Mouse (Mus musculus): ENCODE measurements around the gene Gm21992.
"Not testable (repeated sequence)": the region's sequence is repeated elsewhere in the genome, so short reads cannot be mapped to it uniquely, and the experiment has no call there.

The Gm21992 gene

DNA sequence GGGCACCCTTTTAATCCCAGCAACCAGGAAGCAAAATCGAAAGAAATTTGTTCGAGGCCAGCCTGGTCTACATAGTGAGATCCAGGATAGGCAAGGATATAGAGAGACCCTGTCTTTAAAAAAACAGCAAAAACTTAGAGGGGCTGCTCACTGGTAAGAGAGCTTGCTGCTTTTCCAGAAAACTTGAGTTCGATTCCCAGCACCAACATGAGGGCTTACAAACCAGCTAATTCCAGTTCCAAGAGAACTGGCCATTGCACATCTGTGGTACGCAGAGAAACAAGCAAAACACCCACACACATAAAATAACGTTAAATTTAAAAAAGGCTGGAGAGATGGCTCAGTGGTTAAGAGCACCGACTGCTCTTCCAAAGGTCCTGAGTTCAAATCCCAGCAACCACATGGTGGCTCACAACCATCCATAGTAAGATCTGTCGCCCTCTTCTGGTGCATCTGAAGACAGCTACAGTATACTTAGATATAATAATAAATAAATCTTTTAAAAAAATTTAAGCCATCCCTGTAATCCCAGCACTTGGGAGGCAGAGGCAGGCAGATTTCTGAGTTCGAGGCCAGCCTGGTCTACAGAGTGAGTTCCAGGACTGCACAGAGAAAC, 1.0 kb upstream of the Gm21992 start:
- not testable (repeated sequence) for DNase-seq (ENCODE audit: low spot score)

DNA sequence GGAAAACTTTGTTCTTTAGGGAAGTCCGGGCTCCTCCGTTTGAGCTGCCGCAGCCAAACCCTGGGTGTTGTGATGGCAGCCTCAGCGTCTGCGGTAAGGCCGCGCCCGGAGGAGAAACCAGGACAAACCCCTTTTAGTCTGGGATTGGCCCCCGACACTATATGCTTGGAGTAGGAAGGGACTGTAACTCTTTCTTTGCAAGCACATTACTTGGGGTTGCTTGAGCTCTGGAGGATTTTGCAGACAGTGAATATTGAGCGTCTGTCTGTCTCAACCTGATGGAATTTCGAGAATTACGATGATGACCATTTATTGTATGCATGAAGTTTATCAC, 464 bp upstream of the Gm21992 start:
- DNase-seq (ENCODE audit: low spot score): no peak

DNA sequence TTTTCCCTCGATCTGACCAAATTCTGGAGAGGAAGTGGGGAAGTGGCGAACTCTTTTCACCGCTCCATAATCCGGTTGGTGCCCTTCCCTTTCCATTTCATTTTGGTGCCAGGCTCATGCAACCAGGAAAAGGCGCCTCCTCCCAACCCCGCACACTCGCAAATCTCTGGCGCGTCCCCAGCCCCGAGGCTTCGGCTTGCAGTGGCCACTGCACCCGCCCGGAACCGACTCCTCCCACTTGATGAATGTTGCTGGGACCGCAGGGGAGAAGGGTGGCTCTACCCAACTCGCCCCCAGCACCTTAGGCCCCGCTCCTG, 708 bp downstream of the Gm21992 start:
- no peak for DNase-seq (ENCODE audit: low spot score)

DNA sequence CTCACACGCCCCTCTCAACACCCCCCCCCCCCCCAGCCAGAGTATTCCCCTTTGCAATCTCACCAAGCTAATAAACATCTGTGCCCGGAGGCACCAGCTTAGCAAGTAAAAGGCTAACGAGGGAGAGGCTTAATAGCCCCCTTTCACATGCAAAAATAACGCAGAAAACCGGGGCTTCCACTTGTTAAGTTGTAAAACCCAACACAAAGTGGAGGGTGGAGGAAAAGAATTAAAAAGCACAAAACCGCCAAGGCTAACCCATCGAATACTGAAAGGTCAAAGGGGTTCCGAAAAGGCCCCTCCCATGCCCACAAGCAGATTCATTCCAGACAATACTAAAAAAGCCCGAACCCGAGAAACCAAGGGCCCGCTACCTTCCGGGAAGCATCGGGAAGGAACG, 1.1 kb downstream of the Gm21992 start:
- no peak for DNase-seq (ENCODE audit: low spot score)

DNA sequence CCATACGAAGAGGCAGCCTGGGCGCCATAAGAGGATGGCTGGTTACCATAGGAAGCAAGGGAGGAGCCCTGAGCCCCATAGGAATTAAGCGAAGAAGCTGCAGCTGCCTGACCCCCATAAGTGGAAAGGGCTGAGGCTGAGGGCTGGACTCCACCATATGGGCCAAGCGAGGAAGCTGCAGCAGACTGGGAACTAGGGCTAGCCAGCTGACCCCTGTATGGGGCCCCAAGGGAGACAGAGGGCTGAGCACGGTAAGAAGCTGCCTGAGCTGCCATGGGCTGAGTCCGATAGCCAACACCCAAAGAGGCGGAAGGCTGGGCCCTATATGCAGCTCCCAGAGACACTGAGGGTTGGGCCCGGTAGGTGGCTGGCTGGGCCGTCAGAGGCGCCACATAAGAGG, 8.1 kb downstream of the Gm21992 start:
- DNase-seq (ENCODE audit: low spot score): no peak

DNA sequence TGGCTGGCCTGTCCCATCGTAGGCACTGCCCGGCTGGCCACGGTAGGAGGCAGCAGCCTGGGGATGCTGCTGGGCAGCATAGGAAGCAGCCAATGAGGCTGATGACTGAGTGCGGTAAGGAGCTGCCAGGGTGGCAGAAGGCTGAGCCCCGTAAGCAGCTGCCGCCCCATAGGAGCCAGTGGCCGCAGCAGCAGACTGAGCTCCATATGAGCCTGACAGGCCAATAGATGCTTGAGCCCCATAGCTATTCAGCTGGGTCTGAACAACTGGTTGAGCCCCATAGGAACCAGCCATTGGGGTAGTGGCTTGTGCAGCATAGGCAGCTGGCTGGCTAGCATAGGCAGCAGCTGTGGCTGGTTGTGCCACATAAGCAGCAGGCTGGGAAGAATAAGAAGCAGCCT, 8.7 kb downstream of the Gm21992 start:
- DNase-seq (ENCODE audit: low spot score): no peak

DNA sequence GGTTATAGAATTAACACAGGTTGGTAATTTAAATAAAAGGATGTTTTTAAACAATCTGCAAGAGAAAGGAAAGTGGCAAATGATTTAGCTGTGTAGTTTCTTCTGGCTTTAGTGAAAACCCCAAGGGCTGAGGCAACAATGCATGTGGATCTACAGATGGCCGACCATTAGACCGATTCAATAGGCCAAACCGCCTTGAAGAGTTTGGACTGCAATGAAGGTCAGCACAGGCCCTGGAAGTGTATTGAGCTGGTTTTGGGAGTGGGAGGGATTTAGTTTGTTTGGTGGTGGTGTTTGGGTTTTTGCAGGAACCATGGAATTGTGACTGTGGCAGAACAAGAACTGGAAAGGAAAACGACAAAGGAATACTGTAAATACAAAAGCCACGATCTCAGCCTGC, 12.3 kb downstream of the Gm21992 start:
- no peak for DNase-seq (ENCODE audit: low spot score)

DNA sequence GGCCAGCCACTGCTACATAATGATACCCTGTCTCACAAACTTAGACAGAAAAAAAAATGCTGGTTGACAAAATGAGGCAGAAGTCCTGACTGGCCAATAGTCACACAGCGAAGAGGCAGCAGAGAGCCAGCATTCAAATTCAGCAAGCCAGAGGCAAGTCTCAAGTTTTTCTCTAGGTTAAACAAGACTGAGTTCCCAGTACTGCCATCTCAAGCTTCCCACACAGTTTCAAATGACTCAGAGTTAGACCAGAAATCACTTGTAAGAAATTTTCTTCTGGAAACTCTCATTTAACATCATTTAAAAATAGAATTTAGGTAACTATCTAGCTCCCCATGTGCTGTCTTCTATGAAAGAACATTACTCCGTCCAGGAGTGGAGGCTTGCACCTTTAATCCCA, 13.6 kb downstream of the Gm21992 start:
- DNase-seq (ENCODE audit: low spot score): no peak

DNA sequence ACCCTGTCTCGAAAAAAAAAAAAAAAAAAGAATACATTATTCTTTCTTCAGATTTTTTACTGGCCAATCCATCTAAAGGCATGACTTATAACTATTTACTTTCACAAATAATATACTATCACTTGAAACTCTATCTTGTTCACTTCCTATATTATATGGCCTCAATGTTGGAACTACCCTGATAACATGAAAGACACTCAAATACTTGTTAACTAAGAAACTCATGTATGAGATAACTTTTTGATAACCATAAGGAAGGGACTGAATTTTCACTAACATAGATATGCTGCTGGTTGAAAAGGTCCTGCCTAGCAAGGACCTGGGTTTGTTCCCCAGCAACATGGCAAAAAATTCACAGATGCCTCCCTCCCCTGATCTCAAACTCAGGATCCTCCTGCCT, 15.5 kb downstream of the Gm21992 start:
- DNase-seq (ENCODE audit: low spot score): no peak

DNA sequence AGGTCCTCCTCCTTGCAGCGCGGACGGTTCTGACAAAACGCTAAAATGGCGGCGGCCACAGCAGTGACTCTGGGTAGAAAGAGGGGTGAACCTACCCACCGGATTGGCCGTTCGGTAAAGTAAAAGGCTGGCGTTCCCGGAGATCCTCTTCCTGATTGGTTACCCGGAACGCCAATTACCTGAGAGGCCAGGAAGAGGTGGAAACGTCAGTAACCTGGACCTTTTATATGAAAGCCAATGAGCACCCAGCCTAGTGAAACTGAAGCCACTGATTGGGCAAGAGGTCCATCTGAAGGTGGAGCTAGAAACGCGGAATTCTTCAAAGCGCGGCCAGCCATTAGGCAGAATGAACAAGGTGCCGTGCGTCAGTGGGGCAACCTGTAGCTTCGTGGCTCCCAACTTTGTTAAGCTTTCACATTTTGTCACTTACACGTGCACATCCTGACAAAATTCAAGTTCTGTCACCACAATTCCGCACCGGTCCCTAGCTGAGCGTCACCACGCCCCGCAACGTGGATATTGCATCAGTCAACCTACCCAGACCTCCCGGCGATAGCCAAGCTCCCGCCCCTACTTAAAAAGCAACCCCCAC, 17.5 kb downstream of the Gm21992 start, which contains the start of gene Rbm4:
Gene Rbm4 (minus strand): TSS at position 71 of the 592 bp plus-strand sequence.
- DNase-seq (ENCODE audit: low spot score): peak; percentile 97

DNA sequence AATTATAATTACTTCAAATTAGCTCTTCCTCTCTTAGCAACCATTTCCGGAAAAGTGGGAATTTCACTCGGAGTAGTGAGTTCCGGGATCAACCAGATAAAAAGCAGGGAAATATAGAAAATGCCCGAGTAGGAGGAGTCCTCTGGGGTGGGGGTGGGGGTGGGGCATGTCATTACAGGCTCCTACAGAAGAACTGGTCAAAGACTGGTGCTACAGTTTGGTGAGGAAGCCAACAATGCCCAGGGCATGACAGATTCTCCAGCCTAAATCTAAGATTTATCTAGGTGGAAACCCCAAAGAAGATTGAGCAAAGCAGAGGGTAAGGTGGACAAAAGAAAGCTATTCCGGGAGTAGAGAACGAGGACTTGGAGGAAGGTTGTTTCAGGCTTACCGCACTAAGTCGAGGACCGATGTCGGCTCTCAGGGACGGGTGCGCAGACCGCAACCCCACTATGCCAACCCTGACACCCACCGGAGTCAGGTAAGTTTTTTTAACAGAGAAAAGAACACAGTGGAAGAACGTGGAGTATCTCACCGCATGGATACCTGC, 18.1 kb downstream of the Gm21992 start:
- DNase-seq (ENCODE audit: low spot score): no peak

DNA sequence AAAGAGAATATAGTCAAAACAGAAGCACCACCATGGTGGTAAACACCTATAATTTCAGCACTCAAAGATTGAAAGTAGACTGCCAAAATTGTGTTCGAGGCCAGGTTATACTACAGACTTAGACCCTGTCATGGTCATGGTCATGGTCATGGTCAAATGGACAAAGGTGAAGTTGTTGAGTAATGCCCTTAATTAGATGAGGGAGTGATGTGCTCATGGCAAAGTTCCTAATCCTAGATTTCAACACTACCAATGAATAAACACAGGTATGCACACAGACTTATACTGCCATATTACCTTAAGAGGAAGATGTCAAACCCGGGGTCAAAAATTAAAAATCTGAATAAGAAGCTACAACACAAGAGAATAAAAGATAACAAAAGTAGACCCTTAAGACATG, 25.1 kb downstream of the Gm21992 start:
- DNase-seq (ENCODE audit: low spot score): no peak

DNA sequence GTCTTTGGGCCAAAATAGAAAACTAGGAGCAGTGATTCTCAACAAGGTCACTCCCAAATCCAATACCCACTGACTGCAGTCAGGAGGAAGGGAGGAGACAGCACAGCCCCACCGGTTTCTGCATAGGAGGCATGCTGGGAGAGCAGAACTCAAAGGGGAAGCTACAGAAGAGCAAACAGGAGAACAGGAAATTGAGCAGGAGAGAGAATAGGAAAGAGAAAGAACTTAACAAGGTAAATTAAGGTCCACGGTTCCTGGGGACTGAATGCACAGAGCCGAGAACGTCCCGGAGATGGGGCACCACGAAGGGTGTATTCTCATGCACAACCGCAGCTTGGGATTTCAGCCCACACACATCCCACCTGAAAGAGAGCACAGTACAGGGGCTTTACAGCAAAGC, 26.2 kb downstream of the Gm21992 start:
- no peak for DNase-seq (ENCODE audit: low spot score)

DNA sequence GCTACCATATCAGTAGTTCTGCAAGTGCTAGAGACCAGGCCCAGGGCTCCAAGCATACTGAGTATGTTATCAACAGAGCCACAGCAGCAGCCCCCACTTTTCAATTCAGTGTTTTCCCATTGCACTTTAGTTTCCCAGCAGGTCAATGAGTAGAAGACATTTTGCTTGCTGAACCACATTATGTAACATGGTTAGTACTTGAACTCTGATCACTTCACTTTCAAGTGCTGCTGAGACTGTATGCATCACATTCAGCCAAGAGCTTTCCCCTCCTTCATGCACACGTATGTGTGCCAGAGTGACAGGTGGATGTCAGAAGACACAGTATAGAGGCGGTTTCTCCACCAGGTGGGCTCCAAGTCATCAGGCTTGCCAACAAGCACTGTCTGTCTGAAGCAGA, 28.5 kb downstream of the Gm21992 start:
- no peak for DNase-seq (ENCODE audit: low spot score)

DNA sequence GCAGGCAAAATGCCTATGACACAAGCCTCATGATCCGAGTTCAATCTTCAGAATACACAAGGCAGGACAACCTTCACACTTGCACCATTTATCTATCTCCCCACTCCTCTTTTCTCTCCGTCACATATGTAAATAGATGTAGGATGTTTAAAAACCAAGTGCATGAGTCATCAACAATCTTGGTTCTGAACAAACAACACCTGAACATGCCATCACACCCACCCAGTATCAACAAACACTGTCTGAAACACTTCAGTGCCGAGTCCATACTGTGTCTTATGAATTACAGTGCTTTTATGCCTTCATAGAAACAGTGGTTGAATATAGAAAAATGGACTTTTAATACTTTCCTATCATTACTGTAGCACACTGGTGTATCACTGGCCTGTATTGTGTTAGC, 38.6 kb downstream of the Gm21992 start:
- no peak for DNase-seq (ENCODE audit: low spot score)

DNA sequence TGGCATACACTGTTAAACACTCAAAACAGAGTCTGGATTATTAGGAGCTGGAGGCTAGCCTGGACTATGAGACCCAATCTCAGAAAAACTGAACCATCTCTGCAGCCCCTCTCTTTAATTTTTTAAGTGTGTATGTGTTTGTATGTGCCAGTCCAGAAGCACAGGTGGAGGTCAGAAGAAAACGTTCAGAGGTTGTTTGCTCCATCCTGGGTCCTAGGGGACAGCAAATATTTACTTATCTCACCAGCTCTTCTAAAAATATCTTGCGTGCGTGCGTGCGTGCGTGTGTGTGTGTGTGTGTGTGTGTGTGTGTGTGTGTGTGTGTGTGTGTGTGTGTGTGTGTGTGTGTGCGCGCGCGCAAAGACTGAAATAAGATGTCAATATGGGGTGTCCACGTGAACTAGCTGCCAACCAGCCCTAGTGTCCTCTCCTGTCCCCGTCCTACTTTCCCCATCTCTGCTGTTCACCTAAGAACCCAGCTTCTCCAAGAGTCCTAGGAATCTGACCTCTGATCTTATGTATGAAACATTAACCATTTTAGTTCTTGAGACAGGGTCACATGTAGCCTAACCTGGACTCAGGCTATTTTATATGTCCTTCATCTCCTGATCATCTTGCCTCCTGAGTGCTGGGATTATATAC, 43.8 kb downstream of the Gm21992 start:
- DNase-seq (ENCODE audit: low spot score): no peak

DNA sequence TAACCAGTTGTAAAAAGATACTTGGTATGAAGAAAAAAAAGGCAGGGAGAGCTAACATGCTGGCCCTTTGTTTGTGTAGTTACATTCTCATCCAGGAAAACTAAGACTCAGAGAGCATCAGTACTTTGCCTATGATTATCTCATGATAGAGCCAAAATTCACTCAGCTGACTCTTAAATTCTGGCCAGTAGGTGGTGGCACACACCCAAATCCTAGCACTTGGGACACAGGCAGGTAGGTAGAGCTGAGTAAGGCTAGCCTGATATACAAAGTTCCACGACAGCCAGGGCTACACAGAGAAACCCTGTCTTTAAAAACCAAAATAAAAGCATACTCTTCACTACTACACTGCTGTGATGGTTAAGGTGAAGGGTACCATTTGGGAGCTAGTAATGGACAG, 48.5 kb downstream of the Gm21992 start:
- no peak for DNase-seq (ENCODE audit: low spot score)

DNA sequence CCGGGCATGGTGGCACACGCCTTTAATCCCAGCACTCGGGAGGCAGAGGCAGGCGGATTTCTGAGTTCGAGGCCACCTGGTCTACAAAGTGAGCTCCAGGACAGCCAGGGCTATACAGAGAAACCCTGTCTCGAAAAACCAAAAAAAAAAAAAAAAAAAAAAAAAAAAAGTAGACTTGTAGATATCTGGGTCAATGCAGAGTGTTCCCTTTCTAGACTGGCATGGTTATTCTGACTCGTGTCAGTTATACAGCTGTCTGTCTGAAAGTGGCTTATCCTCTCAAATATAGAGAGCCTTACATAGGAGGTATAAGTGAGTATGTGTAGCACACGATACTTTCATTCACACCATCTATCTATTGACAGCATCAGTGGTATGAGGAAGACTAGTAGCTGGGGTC, 50.9 kb downstream of the Gm21992 start:
- DNase-seq (ENCODE audit: low spot score): not testable (repeated sequence)

DNA sequence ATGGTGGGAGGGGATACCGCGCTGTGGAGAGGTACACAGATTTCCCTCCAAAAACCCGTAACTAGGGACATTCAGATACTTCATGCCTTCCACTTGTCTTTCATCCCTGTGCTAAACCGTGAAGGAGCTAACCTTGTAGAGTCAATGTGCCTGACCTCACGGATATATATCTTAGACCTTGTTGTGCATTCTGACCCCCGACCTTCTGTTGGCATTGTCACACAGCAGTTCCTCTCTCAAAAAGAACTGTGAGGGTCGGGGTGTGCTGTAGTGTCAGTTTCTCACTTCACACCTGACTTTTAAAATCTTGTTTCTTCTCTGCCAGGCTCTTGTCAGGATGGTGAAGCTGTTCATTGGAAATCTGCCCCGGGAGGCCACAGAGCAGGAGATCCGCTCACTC, 54.5 kb downstream of the Gm21992 start:
- no peak for DNase-seq (ENCODE audit: low spot score)

DNA sequence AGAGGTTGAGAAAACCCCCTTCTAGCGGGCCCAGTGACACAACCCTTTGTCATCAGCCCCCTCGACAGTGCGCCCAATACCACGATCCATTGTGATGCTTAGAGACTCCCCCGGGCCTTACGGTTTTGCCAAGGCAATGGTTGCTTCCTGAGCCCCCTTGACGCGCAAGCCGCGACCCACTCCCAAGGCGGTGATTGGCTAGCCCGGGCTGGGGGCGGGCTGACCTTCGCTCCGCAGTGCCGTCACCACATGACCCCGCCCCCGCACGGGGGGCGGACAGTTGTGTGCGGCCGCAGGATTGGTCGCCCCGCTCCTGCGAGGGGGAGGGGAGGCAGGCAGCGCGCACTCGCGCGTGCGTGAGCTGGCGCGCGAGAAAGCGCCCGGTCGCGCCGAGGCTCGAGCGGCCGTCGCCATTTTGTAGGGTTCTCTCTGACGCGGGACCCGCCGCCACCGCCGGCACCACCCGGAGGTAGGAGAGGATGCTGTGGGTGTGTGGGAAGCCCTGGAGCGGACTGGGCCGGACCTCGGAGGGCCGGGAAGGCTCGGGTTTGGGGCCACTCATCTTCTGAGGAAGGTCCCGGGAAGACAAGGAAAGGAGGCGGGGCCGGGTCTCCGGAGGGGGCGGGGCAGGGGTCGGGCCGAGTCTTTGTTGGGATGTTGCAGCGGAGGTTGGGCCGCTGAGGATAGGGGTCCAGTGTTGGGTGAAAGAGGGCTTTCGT, 55.1 kb downstream of the Gm21992 start, which contains the start of gene Rbm4b:
Gene Rbm4b (plus strand): TSS at position 305 of the 719 bp plus-strand sequence.
- DNase-seq (ENCODE audit: low spot score): peak; percentile 93

DNA sequence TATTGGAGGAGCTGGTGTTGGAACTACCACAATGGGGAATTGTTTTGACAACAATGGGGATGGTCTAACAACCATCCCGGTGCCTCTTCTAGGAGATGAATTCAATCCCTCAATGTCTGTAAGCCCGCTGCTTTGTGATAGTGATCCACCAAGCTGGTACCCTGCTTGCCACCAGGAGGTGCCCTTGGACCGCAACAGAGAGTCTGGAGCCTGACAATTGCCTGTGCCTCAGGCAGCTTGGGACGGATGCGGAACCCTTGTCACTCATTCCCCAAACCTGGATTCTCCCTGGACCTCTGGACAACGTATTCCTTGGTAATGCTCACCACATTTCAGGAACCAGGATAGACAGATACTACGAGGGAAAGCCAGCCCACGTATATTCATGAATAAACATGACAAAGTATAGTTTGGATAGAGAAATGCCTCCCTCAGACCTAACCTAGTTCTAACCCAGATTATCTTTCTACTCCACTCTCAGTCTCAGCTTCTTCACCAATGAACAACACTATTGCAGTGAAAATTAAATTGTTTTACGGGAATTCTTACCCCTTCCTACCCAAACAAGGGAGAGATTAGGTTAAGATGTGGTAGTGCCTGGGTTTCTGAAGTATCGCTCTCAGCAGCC, 55.7 kb downstream of the Gm21992 start:
- DNase-seq (ENCODE audit: low spot score): peak; percentile 78

DNA sequence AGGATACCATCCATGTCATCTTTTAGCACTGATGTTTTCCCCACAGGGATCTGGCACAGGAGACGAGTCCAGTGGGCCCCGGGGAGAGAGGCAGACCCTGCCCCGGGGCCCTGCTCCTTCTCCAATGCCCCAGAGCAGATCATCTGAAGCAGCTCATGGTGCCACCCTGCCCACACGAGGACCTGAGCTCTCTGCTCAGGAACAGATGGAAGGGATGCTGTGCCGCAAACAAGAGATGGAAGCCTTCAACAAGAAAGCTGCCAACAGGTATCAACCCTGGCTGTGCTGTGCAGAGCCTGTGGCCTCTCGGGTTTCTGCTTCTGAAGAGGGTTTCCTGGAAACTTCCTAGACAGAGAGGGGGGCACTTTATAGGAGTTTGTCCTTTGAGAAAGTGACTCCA, 61.4 kb downstream of the Gm21992 start:
- no peak for DNase-seq (ENCODE audit: low spot score)

DNA sequence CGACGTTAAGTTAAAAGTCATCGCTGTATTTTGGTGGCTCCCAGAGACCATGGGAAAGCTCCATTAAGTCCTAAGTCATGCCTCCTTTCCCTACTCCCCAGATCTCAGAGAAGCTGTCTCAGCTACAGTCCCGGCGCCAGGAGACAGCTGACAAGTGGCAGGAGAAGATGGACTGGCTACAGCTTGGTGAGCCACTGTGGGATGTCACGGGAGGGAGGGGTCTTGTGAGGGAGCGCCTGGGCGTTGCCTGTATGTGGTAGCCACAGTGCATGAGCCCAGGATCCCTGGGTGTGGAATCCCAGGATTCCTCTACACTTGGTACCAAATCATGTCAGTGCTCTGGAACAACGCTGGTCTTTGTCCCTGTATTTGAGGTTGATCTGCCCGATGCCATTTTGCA, 62.9 kb downstream of the Gm21992 start:
- no peak for DNase-seq (ENCODE audit: low spot score)

Measured in ovary, adult 18-20 months (tissue).